Mouse (Mus musculus) lung, adult 2 months (tissue): ENCODE measurements around the gene Clrn1.

Experiments
- CTCF ChIP-seq: fragments of 200-500 bp; IDR thresholded peaks from 2 replicates; pipeline ENCODE4 v1.5.1; 2011; ENCODE audit warnings: mild to moderate bottlenecking, low read length, control low read depth; ENCODE audit not compliant: insufficient read depth
- POLR2A ChIP-seq: fragments of 200-500 bp; IDR thresholded peaks from 2 replicates; pipeline ENCODE4 v1.6.1; 2011; ENCODE audit warnings: low read depth, mild to moderate bottlenecking, control low read depth, low read length, borderline replicate concordance; ENCODE audit errors: extremely low read depth

GRCm38 (mm10) chr3:58809111-58809915, 75.8 kb downstream of the Clrn1 start:
- TF ChIP-seq POLR2A (no peak), CTCF (no peak)
